Mouse (Mus musculus) neural tube, embryonic 12.5 days (tissue): ENCODE results near the gene Cblc. TPM values are rescaled to one million over a fixed set of nuclear protein-coding genes. Genes with fewer than 3 reads are reported as not detected.

Source experiments
- ATAC-seq: fragments of 200-750 bp; cut with Nextera tagmentation; 2 replicates; pipeline ENCODE4 v1.8.0; 2017; ENCODE audit warnings: low read depth, mild to moderate bottlenecking, moderate TSS enrichment, moderate library complexity; ENCODE audit not compliant: low FRiP score
- H3K27ac ChIP-seq: fragments of 300-500 bp; sonication (generic); 2 replicates; pipeline ENCODE4 v1.5.1; 2016
- H3K27me3 ChIP-seq: fragments of 300-500 bp; sonication (generic); replicated peaks from 2 replicates; pipeline ENCODE4 v1.6.1; 2016; ENCODE audit warnings: mild to moderate bottlenecking
- H3K36me3 ChIP-seq: fragments of 300-500 bp; sonication (generic); 2 replicates; pipeline ENCODE4 v1.6.1; 2016; ENCODE audit warnings: mild to moderate bottlenecking
- H3K4me1 ChIP-seq: fragments of 300-500 bp; sonication (generic); 2 replicates; pipeline ENCODE4 v1.6.1; 2016
- H3K4me2 ChIP-seq: fragments of 300-500 bp; sonication (generic); replicated peaks from 2 replicates; pipeline ENCODE4 v1.6.1; 2016; ENCODE audit warnings: mild to moderate bottlenecking
- H3K4me3 ChIP-seq: fragments of 300-500 bp; sonication (generic); 2 replicates; pipeline ENCODE4 v1.5.1; 2016
- H3K9ac ChIP-seq: fragments of 300-500 bp; sonication (generic); 2 replicates; pipeline ENCODE4 v1.6.1; 2016; ENCODE audit warnings: mild to moderate bottlenecking
- H3K9me3 ChIP-seq: fragments of 300-500 bp; sonication (generic); 2 replicates; pipeline ENCODE4 v1.6.1; 2016; ENCODE audit warnings: mild to moderate bottlenecking
- whole genome bisulfite sequencing: fragments of 180-500 bp; shearing (Covaris S2); methylation state at CpG from one replicate; pipeline ENCODE4 v1.1.7; 2016; 5-methylcytosine and 5-hydroxymethylcytosine counted together
- polyA plus RNA-seq: library from polyadenylated mRNA; unstranded; fragments of >200 nt; fragmentation: Nextera tagmentation; extraction: Ambion mirVana; gene quantifications from 2 replicates; pipeline ENCODE4 v1.2.1, GENCODE M21; 2016

The Cblc gene
- polyA plus RNA-seq, 1 experiment from 2014 or later: 0.87 TPM

GRCm38 (mm10) chr7:19755851-19756786 lies 40.5 kb downstream of the Cblc start:
- no peak overlapping the region for H3K4me3 ChIP-seq
- no peak overlapping the region for H3K9ac ChIP-seq
- no peaks in the 10 kb centered on the region for H3K27me3 ChIP-seq
- H3K27ac ChIP-seq: no peak overlapping the region
- no peaks in the 10 kb centered on the region for H3K4me1 ChIP-seq
- H3K9me3 ChIP-seq: no peaks in the 10 kb centered on the region
- no peak overlapping the region for H3K4me2 ChIP-seq
- WGBS: 86% methylated on average over 23 of the region's 24 CpGs
- ATAC-seq: no peak
- H3K36me3 ChIP-seq: no peaks in the 10 kb centered on the region

- no peak for ATAC-seq
- H3K4me1 ChIP-seq: peaks cover 5% of the 10 kb centered on the region
These were observed 41.6 kb downstream of the Cblc start for GRCm38 (mm10) chr7:19755008-19755407.

GRCm38 (mm10) chr7:19754065-19754464 lies 42.5 kb downstream of the Cblc start:
- H3K27ac ChIP-seq: no peak overlapping the region
- no peaks in the 10 kb centered on the region for H3K36me3 ChIP-seq
- H3K9me3 ChIP-seq: no peaks in the 10 kb centered on the region
- 87% methylated on average over 1 of the region's 1 CpGs for WGBS
- no peak for ATAC-seq
- H3K4me2 ChIP-seq: no peak overlapping the region
- no peak overlapping the region for H3K4me3 ChIP-seq
- peaks cover 5% of the 10 kb centered on the region for H3K4me1 ChIP-seq
- no peaks in the 10 kb centered on the region for H3K27me3 ChIP-seq
- H3K9ac ChIP-seq: no peak overlapping the region

More at GRCm38 (mm10) chr7:19755008-19755407, 41.6 kb downstream of the Cblc start:
- no peaks in the 10 kb centered on the region for H3K27me3 ChIP-seq
- H3K36me3 ChIP-seq: no peaks in the 10 kb centered on the region
- no peak overlapping the region for H3K4me3 ChIP-seq
- H3K4me2 ChIP-seq: no peak overlapping the region
- no peak overlapping the region for H3K9ac ChIP-seq
- no peak overlapping the region for H3K27ac ChIP-seq
- 88% methylated on average over 2 of the region's 2 CpGs for WGBS
- H3K9me3 ChIP-seq: no peaks in the 10 kb centered on the region

GRCm38 (mm10) chr7:19753587-19753986 lies 43.0 kb downstream of the Cblc start:
- no peak overlapping the region for H3K27ac ChIP-seq
- ATAC-seq: no peak
- 83% methylated on average over 7 of the region's 7 CpGs for WGBS
- no peaks in the 10 kb centered on the region for H3K9me3 ChIP-seq
- H3K9ac ChIP-seq: no peak overlapping the region
- no peaks in the 10 kb centered on the region for H3K36me3 ChIP-seq
- H3K4me1 ChIP-seq: peaks cover 5% of the 10 kb centered on the region
- H3K4me2 ChIP-seq: no peak overlapping the region
- no peaks in the 10 kb centered on the region for H3K27me3 ChIP-seq
- H3K4me3 ChIP-seq: no peak overlapping the region

- H3K9ac ChIP-seq: no peak overlapping the region
- no peaks in the 10 kb centered on the region for H3K27me3 ChIP-seq
- no peaks in the 10 kb centered on the region for H3K9me3 ChIP-seq
- H3K4me3 ChIP-seq: no peak overlapping the region
- H3K36me3 ChIP-seq: no peaks in the 10 kb centered on the region
- no peak overlapping the region for H3K27ac ChIP-seq
- 72% methylated on average over 8 of the region's 8 CpGs for WGBS
- ATAC-seq: no peak
- peaks cover 14% of the 10 kb centered on the region for H3K4me1 ChIP-seq
- no peak overlapping the region for H3K4me2 ChIP-seq
These were observed 44.0 kb downstream of the Cblc start for GRCm38 (mm10) chr7:19752652-19753051.

- Histone ChIP-seq H3K9me3 (no peaks in the 10 kb centered on the region), H3K27me3 (no peaks in the 10 kb centered on the region), H3K4me1 (peaks cover 31% of the 10 kb centered on the region), H3K4me2 (no peak overlapping the region), H3K9ac (no peak overlapping the region), H3K27ac (no peak overlapping the region), H3K36me3 (no peaks in the 10 kb centered on the region), H3K4me3 (no peak overlapping the region)
- no peak for ATAC-seq
- 63% methylated on average over 4 of the region's 4 CpGs for WGBS
These were observed 45.6 kb downstream of the Cblc start for GRCm38 (mm10) chr7:19751070-19751383.

GRCm38 (mm10) chr7:19750217-19751069 lies 46.2 kb downstream of the Cblc start, which contains the start of gene Nectin2:
Gene Nectin2 (minus strand): TSS chr7:19750483.
- Histone ChIP-seq H3K4me3 (peak within 1 kb of the TSS; percentile 84), H3K27me3 (no peaks in the 10 kb centered on the region), H3K4me1 (peaks cover 32% of the 10 kb centered on the region), H3K27ac (peak within 1 kb of the TSS; percentile 50; the same call in 1 of the 2 replicates), H3K9me3 (no peaks in the 10 kb centered on the region), H3K9ac (peak within 1 kb of the TSS; percentile 87), H3K36me3 (no peaks in the 10 kb centered on the region), H3K4me2 (peak within 1 kb of the TSS; percentile 86)
- peak; percentile 57 for ATAC-seq
- WGBS: 17% methylated on average over 19 of the region's 19 CpGs

GRCm38 (mm10) chr7:19749389-19750216 lies 47.0 kb downstream of the Cblc start:
- Histone ChIP-seq H3K4me2 (peak overlapping the region; percentile 86), H3K9ac (peak overlapping the region; percentile 87), H3K36me3 (0 out of 2 replicates have a peak, but pooled peaks cover under 1% of the 10 kb centered on the region), H3K4me1 (peaks cover 36% of the 10 kb centered on the region), H3K27ac (peak overlapping the region; percentile 50), H3K9me3 (no peaks in the 10 kb centered on the region), H3K27me3 (no peaks in the 10 kb centered on the region), H3K4me3 (peak overlapping the region; percentile 84)
- under 1% methylated on average over 46 of the region's 46 CpGs for WGBS
- ATAC-seq: peak; percentile 96

GRCm38 (mm10) chr7:19748219-19749195 lies 48.1 kb downstream of the Cblc start:
- H3K4me2 ChIP-seq: peak overlapping the region; percentile 86
- H3K27ac ChIP-seq: peak overlapping the region; percentile 50
- H3K4me1 ChIP-seq: peaks cover 36% of the 10 kb centered on the region
- H3K9me3 ChIP-seq: no peaks in the 10 kb centered on the region
- H3K36me3 ChIP-seq: peaks cover 9% of the 10 kb centered on the region; the same call in 1 of the 2 replicates
- H3K27me3 ChIP-seq: no peaks in the 10 kb centered on the region
- peak overlapping the region; percentile 87 for H3K9ac ChIP-seq
- WGBS: under 1% methylated on average over 32 of the region's 32 CpGs
- H3K4me3 ChIP-seq: peak overlapping the region; percentile 84
- peak; percentile 10; the same call in 1 of the 2 replicates for ATAC-seq

GRCm38 (mm10) chr7:19747420-19748218 lies 49.0 kb downstream of the Cblc start:
- no peaks in the 10 kb centered on the region for H3K27me3 ChIP-seq
- H3K9me3 ChIP-seq: no peaks in the 10 kb centered on the region
- 3% methylated on average over 25 of the region's 25 CpGs for WGBS
- no peak overlapping the region for H3K27ac ChIP-seq
- peaks cover 36% of the 10 kb centered on the region for H3K4me1 ChIP-seq
- peak overlapping the region; percentile 87 for H3K9ac ChIP-seq
- peak overlapping the region; percentile 84 for H3K4me3 ChIP-seq
- H3K4me2 ChIP-seq: peak overlapping the region; percentile 86
- no peak for ATAC-seq
- H3K36me3 ChIP-seq: peaks cover 13% of the 10 kb centered on the region; the same call in 1 of the 2 replicates
